ENCODE assay signal across 14 mouse cellular contexts in genomic region chr11:85775492-85775891, GRCm38 (mm10). TPM values are rescaled to one million over a fixed set of nuclear protein-coding genes. Genes with fewer than 3 reads are reported as not detected.
DNase-seq lines count a peak whose midpoint lies in the region; ATAC-seq lines count a peak whose summit lies in the region.
"Had no signal": no experiment of that assay in that cellular context is flagged by ENCODE, and none has a peak within 500 bp of the region (broad histone marks: within the 10 kb centered on the region; RNA-seq: fewer than 3 reads in every experiment).

No protein-coding gene starts in this region.

- no peaks in the 10 kb centered on the region for H3K9me3 ChIP-seq in liver, embryonic 11.5 days (ENCODE audit: control insufficient read depth, low read length)
- no peaks in the 10 kb centered on the region for H3K9me3 ChIP-seq in intestine, embryonic 15.5 days
- H3K9me3 ChIP-seq in limb, embryonic 15.5 days, result no peaks in the 10 kb centered on the region
- no peaks in the 10 kb centered on the region for H3K9me3 ChIP-seq in stomach, embryonic 15.5 days
- H3K9me3 ChIP-seq: forebrain, embryonic 15.5 days; midbrain, embryonic 12.5 days had no signal

- H3K9ac ChIP-seq in liver, embryonic 11.5 days (ENCODE audit: low read depth, low read length), result no peak overlapping the region
- no peak overlapping the region for H3K9ac ChIP-seq in intestine, embryonic 15.5 days
- no peak overlapping the region for H3K9ac ChIP-seq in limb, embryonic 15.5 days
- no peak overlapping the region for H3K9ac ChIP-seq in stomach, embryonic 15.5 days
- H3K9ac ChIP-seq: forebrain, embryonic 15.5 days; midbrain, embryonic 12.5 days had no signal

- WGBS in liver, embryonic 11.5 days, result 58% methylated on average over 7 of the region's 7 CpGs
- 26% methylated on average over 7 of the region's 7 CpGs for WGBS in intestine, embryonic 15.5 days
- WGBS in limb, embryonic 15.5 days, result 21% methylated on average over 7 of the region's 7 CpGs
- 31% methylated on average over 7 of the region's 7 CpGs for WGBS in stomach, embryonic 15.5 days

- no peak overlapping the region for H3K4me2 ChIP-seq in liver, embryonic 11.5 days
- no peak overlapping the region for H3K4me2 ChIP-seq in intestine, embryonic 15.5 days (replicated peaks)
- H3K4me2 ChIP-seq in limb, embryonic 15.5 days, result no peak overlapping the region
- no peak overlapping the region for H3K4me2 ChIP-seq in stomach, embryonic 15.5 days
- H3K4me2 ChIP-seq: forebrain, embryonic 15.5 days; midbrain, embryonic 12.5 days had no signal

- H3K4me1 ChIP-seq in liver, embryonic 11.5 days (replicated peaks; ENCODE audit: control insufficient read depth, insufficient read depth, low read length), result peaks cover 9% of the 10 kb centered on the region
- peaks cover 14% of the 10 kb centered on the region; the same call in 1 of the 2 replicates for H3K4me1 ChIP-seq in intestine, embryonic 15.5 days (replicated peaks)
- H3K4me1 ChIP-seq in limb, embryonic 15.5 days, result peaks cover 41% of the 10 kb centered on the region
- peaks cover 27% of the 10 kb centered on the region for H3K4me1 ChIP-seq in stomach, embryonic 15.5 days
- H3K4me1 ChIP-seq: midbrain, embryonic 12.5 days had no signal

- peak; percentile 41 for DNase-seq in liver
- DNase-seq in liver, embryonic 11.5 days (ENCODE audit: low spot score), result no peak
- DNase-seq in frontal cortex, postnatal 14 days (ENCODE audit: low spot score in 2 of 2), result no peak
- DNase-seq in left cerebral cortex, adult 9 months (ENCODE audit: low spot score in 2 of 2), result no peak
- DNase-seq: cerebellum, adult 2 months; retina, postnatal 1 day; thymus, postnatal 4 days had no signal

- no peaks in the 10 kb centered on the region for H3K36me3 ChIP-seq in liver, embryonic 11.5 days (ENCODE audit: control insufficient read depth, insufficient read depth, low read length)
- H3K36me3 ChIP-seq in intestine, embryonic 15.5 days, result no peaks in the 10 kb centered on the region
- no peaks in the 10 kb centered on the region for H3K36me3 ChIP-seq in limb, embryonic 15.5 days
- no peaks in the 10 kb centered on the region for H3K36me3 ChIP-seq in stomach, embryonic 15.5 days
- H3K36me3 ChIP-seq: forebrain, embryonic 15.5 days; midbrain, embryonic 12.5 days had no signal

- no peak overlapping the region for H3K27ac ChIP-seq in liver, embryonic 11.5 days (ENCODE audit: low read depth, low read length)
- 0 out of 2 replicates have a peak overlapping the region, but pooled peaks have one; percentile 4 for H3K27ac ChIP-seq in intestine, embryonic 15.5 days
- peak overlapping the region; percentile 24; the same call in 1 of the 2 replicates for H3K27ac ChIP-seq in limb, embryonic 15.5 days
- H3K27ac ChIP-seq in stomach, embryonic 15.5 days, result peak overlapping the region; percentile 52; the same call in 1 of the 2 replicates
- H3K27ac ChIP-seq: forebrain, embryonic 15.5 days; midbrain, embryonic 12.5 days had no signal

- H3K27me3 ChIP-seq in liver, embryonic 11.5 days (replicated peaks; ENCODE audit: control insufficient read depth, insufficient read depth, low read length), result peaks cover 49% of the 10 kb centered on the region
- peaks cover 4% of the 10 kb centered on the region; the same call in 1 of the 2 replicates for H3K27me3 ChIP-seq in intestine, embryonic 15.5 days (replicated peaks)
- H3K27me3 ChIP-seq in limb, embryonic 15.5 days, result peaks cover 53% of the 10 kb centered on the region
- H3K27me3 ChIP-seq in stomach, embryonic 15.5 days (replicated peaks), result 0 out of 2 replicates have a peak, but pooled peaks cover 11% of the 10 kb centered on the region
- H3K27me3 ChIP-seq: forebrain, embryonic 15.5 days had no signal

- H3K4me3 ChIP-seq in liver, embryonic 11.5 days (ENCODE audit: low read depth, low read length), result no peak overlapping the region
- H3K4me3 ChIP-seq in intestine, embryonic 15.5 days (replicated peaks), result no peak overlapping the region
- H3K4me3 ChIP-seq in limb, embryonic 15.5 days, result no peak overlapping the region
- H3K4me3 ChIP-seq in stomach, embryonic 15.5 days (replicated peaks), result no peak overlapping the region
- H3K4me3 ChIP-seq: forebrain, embryonic 15.5 days; midbrain, embryonic 12.5 days had no signal

- ATAC-seq in liver, embryonic 11.5 days (replicated peaks; ENCODE audit: low FRiP score), result no peak
- ATAC-seq in intestine, embryonic 15.5 days, result peak; percentile 55
- no peak for ATAC-seq in limb, embryonic 15.5 days (ENCODE audit: insufficient number of reproducible peaks, low FRiP score, low TSS enrichment, low read depth)
- ATAC-seq in stomach, embryonic 15.5 days (ENCODE audit: insufficient read depth, low FRiP score, low read depth), result peak; percentile 75
- no peak for ATAC-seq in megakaryocyte progenitor cell, adult 5-6 weeks (replicated peaks; ENCODE audit: poor library complexity)
- ATAC-seq: forebrain, embryonic 15.5 days had no signal

RNA-seq across cellular contexts. Expression of gene Tbx2, which starts 56.9 kb away (rescaled TPM):
- polyA plus RNA-seq in liver, embryonic 11.5 days (2014; fragmentation: Nextera tagmentation; extraction: Ambion mirVana), result 2.7 and 3.2 TPM in 2 replicates
- 4.9 and 5.6 TPM in 2 replicates for polyA plus RNA-seq in intestine, embryonic 15.5 days (2015; fragmentation: Nextera tagmentation; extraction: Ambion mirVana)
- polyA plus RNA-seq in limb, embryonic 15.5 days (2015; fragmentation: Nextera tagmentation; extraction: Ambion mirVana), result 3.4 and 4.1 TPM in 2 replicates
- polyA plus RNA-seq in stomach, embryonic 15.5 days (2015; fragmentation: Nextera tagmentation; extraction: Ambion mirVana), result 6.0 and 6.6 TPM in 2 replicates
- 0.10 TPM in 1 of 2 replicates, not detected in the other for total RNA-seq in megakaryocyte progenitor cell, adult 5-6 weeks (2015)
- not detected in 2 replicates for total RNA-seq in megakaryocyte progenitor cell, adult 5-6 weeks (2017)
- total RNA-seq: MEL had no signal

Comparison
In these comparisons a context has a peak if more than half of its experiments do, and no peak if none do; other contexts are left out.
1. ATAC-seq: peak in intestine, embryonic 15.5 days (single experiment) and stomach, embryonic 15.5 days (single experiment); none in liver, embryonic 11.5 days (single experiment), limb, embryonic 15.5 days (single experiment) and megakaryocyte progenitor cell, adult 5-6 weeks (single experiment).